Mouse (Mus musculus) forebrain, embryonic 14.5 days (tissue): Measurements from ENCODE around the gene Ikzf4. TPM values are rescaled to one million over a fixed set of nuclear protein-coding genes. Genes with fewer than 3 reads are reported as not detected.

Experiments
- ATAC-seq: fragments of 200-750 bp; cut with Nextera tagmentation; 2 replicates; pipeline ENCODE4 v1.8.0; 2017; ENCODE audit warnings: mild to moderate bottlenecking, moderate library complexity
- DNase-seq: peaks from one replicate; pipeline ENCODE4 v3.0.0-alpha.2; 2015; ENCODE audit warnings: low spot score
- H3K27ac ChIP-seq: fragments of 300-500 bp; sonication (generic); 2 replicates; pipeline ENCODE4 v1.5.1; 2014; ENCODE audit warnings: low read depth, mild to moderate bottlenecking, control low read depth, low read length, moderate library complexity
- H3K27me3 ChIP-seq: fragments of 300-500 bp; sonication (generic); replicated peaks from 2 replicates; pipeline ENCODE4 v1.6.1; 2014; ENCODE audit warnings: low read length, control low read depth, mixed read lengths; ENCODE audit not compliant: control insufficient read depth, insufficient read depth
- H3K36me3 ChIP-seq: fragments of 300-500 bp; sonication (generic); 2 replicates; pipeline ENCODE4 v1.6.1; 2014; ENCODE audit warnings: low read length, control low read depth; ENCODE audit not compliant: control insufficient read depth, insufficient read depth
- H3K4me1 ChIP-seq: fragments of 300-500 bp; sonication (generic); 2 replicates; pipeline ENCODE4 v1.6.1; 2014; ENCODE audit warnings: antibody characterized with exemption, low read length, control low read depth; ENCODE audit not compliant: control insufficient read depth, insufficient read depth
- H3K4me2 ChIP-seq: fragments of 300-500 bp; sonication (generic); 2 replicates; pipeline ENCODE4 v1.6.1; 2014; ENCODE audit warnings: mild to moderate bottlenecking, control low read depth, low read length
- H3K4me3 ChIP-seq: fragments of 300-500 bp; sonication (generic); 2 replicates; pipeline ENCODE4 v1.5.1; 2014; ENCODE audit warnings: low read depth, low read length, control low read depth
- H3K9ac ChIP-seq: fragments of 300-500 bp; sonication (generic); 2 replicates; pipeline ENCODE4 v1.6.1; 2014; ENCODE audit warnings: mild to moderate bottlenecking, low read length, control low read depth, moderate library complexity
- H3K9me3 ChIP-seq: fragments of 300-500 bp; sonication (generic); replicated peaks from 2 replicates; pipeline ENCODE4 v1.6.1; 2016; ENCODE audit warnings: low read length, control low read depth, mixed read lengths; ENCODE audit not compliant: control insufficient read depth
- WGBS: fragments of 180-500 bp; shearing (Covaris S2); extraction: QIAGEN DNeasy Blood & Tissue Kit; methylation state at CpG from one replicate; pipeline ENCODE4 v1.1.7; 2014; 5-methylcytosine and 5-hydroxymethylcytosine counted together
- microRNA-seq: library from miRNA; unstranded; fragments of <30 nt; microRNA quantifications from one replicate; pipeline ENCODE4, GENCODE M21; 2016
- polyA plus RNA-seq: library from polyadenylated mRNA; unstranded; fragments of >200 nt; fragmentation: Nextera tagmentation; extraction: Ambion mirVana; gene quantifications from 2 replicates; pipeline ENCODE4 v1.2.1, GENCODE M21; 2014

Gene Ikzf4
- polyA plus RNA-seq, 1 experiment from 2014 or later, result 6.5 TPM

- H3K36me3 ChIP-seq, result no peaks in the 10 kb centered on the region
- ATAC-seq, result no peak
Measured at GRCm38 (mm10) chr10:128588136-128588535, 57.7 kb downstream of the Ikzf4 start.

GRCm38 (mm10) chr10:128587697-128588096 lies 58.1 kb downstream of the Ikzf4 start:
- DNase-seq (no peak), ATAC-seq (no peak)
- Histone ChIP-seq H3K4me2 (no peak overlapping the region), H3K4me1 (peaks cover 2% of the 10 kb centered on the region; the same call in 1 of the 2 replicates), H3K4me3 (no peak overlapping the region), H3K27ac (no peak overlapping the region), H3K36me3 (no peaks in the 10 kb centered on the region), H3K9me3 (no peaks in the 10 kb centered on the region), H3K9ac (no peak overlapping the region), H3K27me3 (peaks cover 21% of the 10 kb centered on the region)
- WGBS, result 58% methylated on average over 8 of the region's 8 CpGs

More at GRCm38 (mm10) chr10:128588136-128588535, 57.7 kb downstream of the Ikzf4 start:
- Histone ChIP-seq H3K27me3 (peaks cover 21% of the 10 kb centered on the region), H3K9me3 (no peaks in the 10 kb centered on the region), H3K27ac (no peak overlapping the region), H3K9ac (no peak overlapping the region), H3K4me2 (no peak overlapping the region), H3K4me3 (no peak overlapping the region), H3K4me1 (peaks cover 2% of the 10 kb centered on the region; the same call in 1 of the 2 replicates)
- DNase-seq, result no peak
- 15% methylated on average over 1 of the region's 1 CpGs for WGBS

GRCm38 (mm10) chr10:128587120-128587519 lies 58.7 kb downstream of the Ikzf4 start:
- ATAC-seq (no peak), DNase-seq (no peak)
- WGBS, result 59% methylated on average over 4 of the region's 4 CpGs
- Histone ChIP-seq H3K4me3 (no peak overlapping the region), H3K4me2 (no peak overlapping the region), H3K9ac (no peak overlapping the region), H3K27ac (no peak overlapping the region), H3K36me3 (no peaks in the 10 kb centered on the region), H3K4me1 (peaks cover 2% of the 10 kb centered on the region; the same call in 1 of the 2 replicates), H3K9me3 (no peaks in the 10 kb centered on the region), H3K27me3 (peaks cover 21% of the 10 kb centered on the region)

GRCm38 (mm10) chr10:128586546-128586945 lies 59.2 kb downstream of the Ikzf4 start:
- DNase-seq (no peak), ATAC-seq (no peak)
- 9% methylated on average over 1 of the region's 1 CpGs for WGBS
- no peak overlapping the region for H3K27ac ChIP-seq
- no peak overlapping the region for H3K4me2 ChIP-seq
- no peak overlapping the region for H3K4me3 ChIP-seq
- H3K27me3 ChIP-seq, result peaks cover 21% of the 10 kb centered on the region
- no peak overlapping the region for H3K9ac ChIP-seq
- peaks cover 2% of the 10 kb centered on the region; the same call in 1 of the 2 replicates for H3K4me1 ChIP-seq
- no peaks in the 10 kb centered on the region for H3K36me3 ChIP-seq
- H3K9me3 ChIP-seq, result no peaks in the 10 kb centered on the region

DNA sequence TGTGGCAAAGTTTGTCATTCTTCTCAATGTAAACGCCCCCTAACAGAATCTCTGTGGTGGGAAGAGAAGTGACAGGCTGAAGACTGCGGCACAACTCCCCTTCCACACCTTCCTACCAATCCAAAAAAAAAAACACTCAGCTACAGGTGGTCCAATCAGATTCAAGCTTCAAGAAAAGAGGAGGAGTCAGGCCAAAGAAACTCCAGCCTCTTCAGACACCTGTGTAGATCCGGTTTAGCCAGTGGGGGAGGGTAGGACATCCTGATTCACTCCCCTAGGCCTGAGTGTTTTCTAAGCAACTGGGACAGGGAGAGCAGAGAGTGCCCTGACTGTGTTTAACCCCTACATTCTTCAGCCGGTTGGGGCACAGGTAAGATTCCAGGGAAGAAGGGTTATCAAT lies 61.4 kb downstream of the Ikzf4 start:
- Histone ChIP-seq H3K36me3 (no peaks in the 10 kb centered on the region), H3K4me2 (no peak overlapping the region), H3K4me1 (no peaks in the 10 kb centered on the region), H3K27me3 (peaks cover 20% of the 10 kb centered on the region), H3K27ac (no peak overlapping the region), H3K9me3 (no peaks in the 10 kb centered on the region), H3K4me3 (no peak overlapping the region), H3K9ac (no peak overlapping the region)
- ATAC-seq, result no peak
- 10% methylated on average over 4 of the region's 4 CpGs for WGBS
- DNase-seq, result no peak

- no peak for DNase-seq
- ATAC-seq, result no peak
- Histone ChIP-seq H3K4me1 (no peaks in the 10 kb centered on the region), H3K4me2 (no peak overlapping the region), H3K27ac (no peak overlapping the region), H3K27me3 (peaks cover 13% of the 10 kb centered on the region), H3K9me3 (no peaks in the 10 kb centered on the region), H3K4me3 (no peak overlapping the region), H3K36me3 (no peaks in the 10 kb centered on the region), H3K9ac (no peak overlapping the region)
- 22% methylated on average over 7 of the region's 7 CpGs for WGBS
Measured at GRCm38 (mm10) chr10:128583644-128584043, 62.1 kb downstream of the Ikzf4 start.

Small RNA genes lying within 50 kb of the gene (microRNA-seq; reads per million reads assigned to microRNA genes)
- not detected for gene Mir6917

Other genes starting within 250 kb of the Ikzf4 start
- gene Slc39a5, start 244.8 kb downstream of the Ikzf4 start, polyA plus RNA-seq, result not detected in 2 replicates
- 147 and 180 TPM in 2 replicates for gene Nabp2, start 234.5 kb downstream of the Ikzf4 start, polyA plus RNA-seq
- 94.2 and 107 TPM in 2 replicates for gene Rnf41, start 234.3 kb downstream of the Ikzf4 start, polyA plus RNA-seq
- 178 and 201 TPM in 2 replicates for gene Smarcc2, start 186.7 kb downstream of the Ikzf4 start, polyA plus RNA-seq
- gene Myl6, start 151.8 kb downstream of the Ikzf4 start, polyA plus RNA-seq, result 732 and 818 TPM in 2 replicates
- 4.6 and 5.8 TPM in 2 replicates for gene Myl6b, start 147.3 kb downstream of the Ikzf4 start, polyA plus RNA-seq
- gene Esyt1, start 120.1 kb downstream of the Ikzf4 start, polyA plus RNA-seq, result 4.7 and 6.3 TPM in 2 replicates
- 16.2 and 18.2 TPM in 2 replicates for gene Zc3h10, start 98.2 kb downstream of the Ikzf4 start, polyA plus RNA-seq
- 2,276 and 3,259 TPM in 2 replicates for gene Rpl41, start 96.7 kb downstream of the Ikzf4 start, polyA plus RNA-seq
- gene Pa2g4, start 80.0 kb downstream of the Ikzf4 start, polyA plus RNA-seq, result 177 and 187 TPM in 2 replicates
- gene Erbb3, start 56.3 kb downstream of the Ikzf4 start, polyA plus RNA-seq, result 0.17 and 0.40 TPM in 2 replicates
- 522 and 721 TPM in 2 replicates for gene Rps26, start 19.2 kb downstream of the Ikzf4 start, polyA plus RNA-seq
- gene Suox, start 28.1 kb upstream of the Ikzf4 start, polyA plus RNA-seq, result 9.1 and 9.8 TPM in 2 replicates
- 89.4 and 98.8 TPM in 2 replicates for gene Rab5b, start 50.3 kb upstream of the Ikzf4 start, polyA plus RNA-seq
- 0.27 and 0.83 TPM in 2 replicates for gene Pmel, start 58.2 kb upstream of the Ikzf4 start, polyA plus RNA-seq
- 41.0 and 43.8 TPM in 2 replicates for gene Cdk2, start 59.0 kb upstream of the Ikzf4 start, polyA plus RNA-seq
- 3.8 and 4.5 TPM in 2 replicates for gene Dgka, start 98.9 kb upstream of the Ikzf4 start, polyA plus RNA-seq
- 48.4 and 55.4 TPM in 2 replicates for gene Pym1, start 101.9 kb upstream of the Ikzf4 start, polyA plus RNA-seq
- gene Mmp19, start 144.9 kb upstream of the Ikzf4 start, polyA plus RNA-seq, result 0.37 and 0.62 TPM in 2 replicates
- gene Dnajc14, start 158.1 kb upstream of the Ikzf4 start, polyA plus RNA-seq, result 40.6 and 47.6 TPM in 2 replicates
- gene Tmem198b, start 158.4 kb upstream of the Ikzf4 start, polyA plus RNA-seq, result 7.3 and 8.2 TPM in 2 replicates
- 218 and 228 TPM in 2 replicates for gene Sarnp, start 171.3 kb upstream of the Ikzf4 start, polyA plus RNA-seq
- 30.9 and 44.3 TPM in 2 replicates for gene Ormdl2, start 175.7 kb upstream of the Ikzf4 start, polyA plus RNA-seq
- 6.0 and 6.3 TPM in 2 replicates for gene Gdf11, start 245.7 kb upstream of the Ikzf4 start, polyA plus RNA-seq